Mouse (Mus musculus): ENCODE results near the gene Gzmk. TPM values are rescaled to one million over a fixed set of nuclear protein-coding genes. Genes with fewer than 3 reads are reported as not detected.

Gene Gzmk
- total RNA-seq, 1 experiment from 2014 or later: not detected

DNA sequence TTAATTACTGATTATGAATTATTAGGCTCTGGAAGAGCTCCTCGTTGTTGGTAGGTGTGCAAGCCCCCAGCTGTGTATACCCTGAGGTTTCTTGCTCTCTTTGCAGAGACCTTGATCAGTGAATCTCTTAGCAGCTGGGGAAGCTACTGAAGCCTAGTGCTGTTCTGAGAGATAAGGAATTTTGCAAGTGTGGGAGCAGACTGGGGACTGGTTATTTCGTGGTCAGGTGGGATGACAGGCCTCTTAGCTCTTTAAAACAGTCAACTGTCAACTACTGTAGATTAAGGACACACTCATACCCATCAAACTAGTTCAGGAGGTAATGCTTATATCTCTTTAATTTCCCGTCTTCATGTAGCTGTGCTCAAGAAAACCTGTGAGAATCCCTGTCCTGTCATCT, 13.3 kb downstream of the Gzmk start:
- ATAC-seq (replicated peaks in 1 of 2; ENCODE audit: insufficient read depth in 1 of 2, low FRiP score in 2 of 2, low TSS enrichment in 1 of 2, low read depth in 1 of 2, poor library complexity in 2 of 2, severe bottlenecking in 2 of 2): no peak

DNA sequence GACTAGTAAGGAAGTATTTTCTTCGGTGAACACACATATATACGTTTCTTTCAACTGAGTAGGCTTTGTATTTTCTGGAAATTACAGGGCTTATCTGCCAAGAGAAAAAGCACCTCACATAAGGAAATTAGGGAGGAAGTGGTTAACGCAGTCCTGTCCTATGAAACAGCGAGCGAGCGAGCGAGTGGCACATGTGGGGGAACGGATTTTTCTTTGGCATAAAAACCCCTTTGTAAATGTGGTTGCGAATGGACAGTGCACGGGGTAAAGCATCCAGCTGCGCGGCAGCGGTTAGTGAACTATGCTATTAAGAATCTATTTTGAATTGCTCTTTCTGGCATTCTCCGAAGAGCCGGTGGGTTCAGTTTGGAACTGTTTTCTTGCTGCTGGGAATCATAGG, 14.4 kb downstream of the Gzmk start:
- peak in 1 of 2 experiments; percentile 65; a peak in 2 of 4 replicates for ATAC-seq (replicated peaks in 1 of 2; ENCODE audit: insufficient read depth in 1 of 2, low FRiP score in 2 of 2, low TSS enrichment in 1 of 2, low read depth in 1 of 2, poor library complexity in 2 of 2, severe bottlenecking in 2 of 2)

DNA sequence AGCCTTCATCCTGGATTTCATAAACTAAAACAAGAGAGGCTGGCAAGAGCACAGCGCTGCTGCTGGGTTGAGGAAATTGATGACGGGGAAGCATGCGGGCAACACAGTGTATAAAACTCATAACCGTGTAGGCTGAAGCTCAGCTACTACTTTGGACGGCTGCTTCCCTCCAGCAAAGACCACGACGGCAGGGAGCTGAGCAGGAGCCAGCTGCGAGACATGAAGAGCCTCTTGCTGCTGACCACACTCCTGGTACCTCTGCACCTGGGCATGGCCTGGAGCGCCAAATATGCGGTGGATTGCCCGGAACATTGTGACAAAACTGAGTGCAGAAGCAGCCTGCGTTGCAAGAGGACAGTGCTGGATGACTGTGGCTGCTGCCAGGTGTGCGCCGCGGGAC, 16.1 kb downstream of the Gzmk start, which contains the start of gene Esm1:
Gene Esm1 (plus strand): TSS at position 36 of the 400 bp plus-strand sequence.
- peak; percentile 39 to 61; a peak in 2 of 4 replicates for ATAC-seq (replicated peaks in 1 of 2; ENCODE audit: insufficient read depth in 1 of 2, low FRiP score in 2 of 2, low TSS enrichment in 1 of 2, low read depth in 1 of 2, poor library complexity in 2 of 2, severe bottlenecking in 2 of 2)

DNA sequence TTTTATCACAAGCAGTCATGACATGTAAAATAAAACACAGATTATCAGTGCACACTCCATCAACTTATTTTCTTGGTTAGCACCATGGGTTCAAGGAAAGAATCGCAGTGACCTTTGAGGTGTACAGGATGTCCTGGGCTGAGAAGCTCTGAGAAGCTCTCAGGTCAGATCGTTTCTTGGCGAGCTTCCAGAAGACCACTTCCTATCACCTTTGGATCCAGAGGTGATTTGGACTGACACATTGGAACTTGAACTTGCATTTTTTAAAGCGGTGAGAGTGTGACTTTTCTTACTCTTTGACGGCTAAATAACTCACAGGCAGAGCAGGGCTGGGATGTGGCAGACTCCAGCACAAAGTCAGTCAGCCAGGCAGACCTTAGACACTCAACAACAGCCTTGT, 20.4 kb downstream of the Gzmk start:
- ATAC-seq (replicated peaks in 1 of 2; ENCODE audit: insufficient read depth in 1 of 2, low FRiP score in 2 of 2, low TSS enrichment in 1 of 2, low read depth in 1 of 2, poor library complexity in 2 of 2, severe bottlenecking in 2 of 2): no peak

DNA sequence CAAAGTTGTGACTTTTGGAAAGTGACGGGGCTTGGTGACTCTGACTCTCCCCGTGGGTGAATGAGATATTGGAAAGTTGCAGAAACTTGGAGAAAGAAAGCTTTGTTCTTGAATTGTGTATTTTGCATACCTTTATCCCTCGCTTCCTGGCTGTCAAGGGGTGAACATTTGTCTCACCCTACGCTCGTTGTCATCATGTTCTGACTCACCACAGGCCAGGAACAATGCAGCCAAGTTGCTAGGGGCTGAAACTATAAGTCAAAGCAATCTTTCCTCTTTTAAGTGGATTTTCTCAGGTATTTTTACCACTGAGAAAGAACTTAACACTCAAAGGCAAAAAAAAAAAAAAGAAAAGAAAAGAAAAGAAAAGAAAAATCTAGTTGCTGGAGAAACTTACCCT, 22.6 kb downstream of the Gzmk start:
- no peak for ATAC-seq (replicated peaks in 1 of 2; ENCODE audit: insufficient read depth in 1 of 2, low FRiP score in 2 of 2, low TSS enrichment in 1 of 2, low read depth in 1 of 2, poor library complexity in 2 of 2, severe bottlenecking in 2 of 2)

DNA sequence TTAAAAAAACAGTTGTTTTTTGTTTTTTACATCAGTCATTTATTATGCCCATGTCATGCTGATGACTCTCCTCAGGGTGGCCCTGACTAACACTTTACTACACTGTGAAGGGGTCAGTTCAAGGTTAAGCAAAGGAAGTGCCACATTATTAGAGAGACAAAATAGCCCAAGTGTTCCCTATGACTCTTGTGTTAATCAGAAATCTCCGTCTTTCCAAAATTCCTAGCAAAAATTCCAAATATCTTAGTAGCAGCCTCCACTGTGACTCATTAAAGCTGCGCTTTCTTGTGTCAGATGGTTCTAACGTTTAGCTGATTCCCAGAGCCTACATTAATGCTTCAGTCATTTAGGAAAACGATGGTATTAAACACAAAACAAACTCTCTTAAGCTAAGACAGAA, 23.5 kb downstream of the Gzmk start:
- ATAC-seq (replicated peaks in 1 of 2; ENCODE audit: insufficient read depth in 1 of 2, low FRiP score in 2 of 2, low TSS enrichment in 1 of 2, low read depth in 1 of 2, poor library complexity in 2 of 2, severe bottlenecking in 2 of 2): no peak

DNA sequence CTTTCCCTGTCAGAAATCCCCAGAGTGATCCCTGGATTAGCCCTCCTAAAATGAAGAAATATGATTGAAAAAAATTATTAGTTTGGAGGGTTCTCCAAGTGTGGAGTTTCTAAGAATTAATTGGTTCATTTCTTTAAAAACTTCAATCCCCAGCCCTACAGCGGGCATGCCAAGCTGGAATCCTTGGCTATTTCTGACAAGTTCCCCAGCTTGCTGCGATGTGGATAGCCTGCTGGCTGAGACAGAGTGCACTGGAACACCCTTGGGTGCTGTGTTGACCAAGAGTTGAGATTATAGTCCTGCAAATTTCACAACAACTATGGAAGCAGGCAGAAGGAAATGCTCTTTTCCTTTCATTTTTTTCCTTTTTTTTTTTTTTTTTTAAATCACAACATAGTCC, 24.1 kb downstream of the Gzmk start:
- no peak for ATAC-seq (replicated peaks in 1 of 2; ENCODE audit: insufficient read depth in 1 of 2, low FRiP score in 2 of 2, low TSS enrichment in 1 of 2, low read depth in 1 of 2, poor library complexity in 2 of 2, severe bottlenecking in 2 of 2)

DNA sequence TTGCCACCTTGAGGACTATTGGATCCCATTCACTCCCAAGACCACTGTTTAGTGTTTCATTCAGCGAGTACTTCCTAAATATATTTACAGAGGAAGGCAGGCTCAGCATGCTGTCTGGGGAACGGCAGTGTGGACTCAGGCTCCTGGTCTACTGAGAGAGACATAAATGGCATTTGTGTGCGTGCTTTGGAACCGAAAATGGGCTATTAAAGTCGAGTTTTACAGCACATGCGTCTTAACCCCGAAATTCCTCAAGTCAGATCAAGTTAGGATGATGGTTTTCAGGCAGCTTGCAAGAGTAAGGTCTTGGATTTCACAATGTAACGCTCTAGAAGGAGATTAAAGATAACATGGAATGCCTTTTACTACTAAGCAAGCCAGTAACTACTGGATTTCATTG, 25.0 kb downstream of the Gzmk start:
- ATAC-seq (replicated peaks in 1 of 2; ENCODE audit: insufficient read depth in 1 of 2, low FRiP score in 2 of 2, low TSS enrichment in 1 of 2, low read depth in 1 of 2, poor library complexity in 2 of 2, severe bottlenecking in 2 of 2): no peak

DNA sequence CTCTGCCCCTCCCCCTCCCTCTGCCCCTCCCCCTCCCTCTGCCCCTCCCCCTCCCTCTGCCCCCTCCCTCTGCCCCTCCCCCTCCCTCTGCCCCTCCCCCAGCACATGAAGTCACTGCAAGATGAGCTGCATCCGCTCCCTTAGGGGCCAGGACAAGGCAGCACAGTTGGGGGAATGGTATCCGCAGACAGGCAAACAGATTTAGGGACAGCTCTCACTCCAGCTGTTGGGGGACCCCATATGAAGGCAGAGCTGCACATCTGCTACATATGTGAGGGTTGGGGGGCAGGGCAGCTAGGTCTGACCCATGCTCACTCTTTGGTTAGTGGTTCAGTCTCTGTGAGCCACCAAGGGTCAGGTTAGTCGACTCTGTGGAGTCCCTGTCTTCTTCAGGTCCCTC, 26.4 kb downstream of the Gzmk start:
- no peak for ATAC-seq (replicated peaks in 1 of 2; ENCODE audit: insufficient read depth in 1 of 2, low FRiP score in 2 of 2, low TSS enrichment in 1 of 2, low read depth in 1 of 2, poor library complexity in 2 of 2, severe bottlenecking in 2 of 2)

DNA sequence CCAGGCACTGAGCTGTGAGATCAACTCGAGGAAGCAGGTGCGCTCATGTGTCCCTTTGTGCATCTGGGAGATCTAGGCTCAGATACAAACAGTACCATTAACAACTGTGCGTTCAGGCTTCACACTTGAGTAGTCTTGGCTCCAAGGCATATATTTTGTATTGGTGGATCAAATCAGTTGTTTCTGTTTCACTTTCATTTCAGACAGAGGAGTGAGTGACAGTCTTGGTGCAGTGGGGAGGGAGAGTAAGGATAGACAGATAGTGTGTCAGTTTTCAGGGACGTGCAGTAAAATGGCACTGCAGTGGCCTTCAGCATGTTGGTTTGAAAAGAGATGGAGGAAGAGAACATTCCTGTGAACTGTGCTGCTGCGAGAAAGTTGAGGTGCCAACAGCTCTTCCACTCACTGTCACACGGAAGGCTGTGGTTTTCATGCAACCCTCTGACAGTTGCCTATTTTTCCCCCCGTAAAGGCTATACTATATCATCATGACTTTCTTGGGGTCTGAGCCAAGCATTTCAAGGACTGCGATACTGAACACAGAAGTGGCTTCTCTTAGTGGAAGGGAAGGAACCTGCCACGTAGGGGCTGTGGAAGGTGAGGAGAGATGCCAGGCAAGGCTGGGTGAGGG, 27.7 kb downstream of the Gzmk start:
- peak; percentile 75 to 80 for ATAC-seq (replicated peaks in 1 of 2; ENCODE audit: insufficient read depth in 1 of 2, low FRiP score in 2 of 2, low TSS enrichment in 1 of 2, low read depth in 1 of 2, poor library complexity in 2 of 2, severe bottlenecking in 2 of 2)

DNA sequence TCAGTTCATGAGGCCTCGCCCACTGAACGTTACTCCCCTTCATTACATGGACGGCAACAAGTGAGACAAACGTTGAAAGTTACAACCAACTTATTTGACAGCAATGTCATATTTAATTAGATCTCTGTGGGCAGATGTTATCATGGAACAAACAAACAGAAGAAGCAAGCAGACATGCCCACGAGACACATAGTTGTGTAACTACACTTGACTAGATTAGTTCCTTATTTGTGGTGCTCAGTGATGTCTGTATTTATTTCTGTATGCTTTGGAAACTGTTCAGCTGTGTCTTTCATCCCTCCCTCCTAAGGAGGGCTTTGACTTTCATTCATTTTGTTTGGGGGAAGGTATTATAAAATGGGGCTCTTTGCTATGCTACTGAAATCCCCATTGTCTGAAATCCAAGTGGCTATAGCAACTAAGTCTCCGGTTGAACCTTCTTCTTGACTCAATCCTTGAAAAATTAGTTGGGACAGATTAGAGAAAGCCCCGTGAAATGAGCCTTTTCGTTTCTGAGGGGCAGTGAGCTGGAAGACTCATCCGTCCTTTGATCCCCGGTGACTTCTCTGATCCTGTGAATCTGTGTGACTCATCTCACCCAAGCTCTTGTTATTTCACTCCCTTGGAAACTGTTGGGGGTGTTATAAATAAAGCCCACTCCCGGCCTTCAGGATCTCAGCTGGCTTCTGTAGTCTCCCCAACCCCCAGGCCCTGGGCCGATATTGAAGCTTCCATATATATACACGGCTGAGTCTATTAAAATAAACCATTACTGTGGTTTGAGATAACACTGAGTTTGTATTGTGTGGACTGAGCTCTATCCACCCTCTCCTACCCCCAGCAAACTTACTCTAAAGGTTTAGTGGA, 28.7 kb downstream of the Gzmk start:
- ATAC-seq (replicated peaks in 1 of 2; ENCODE audit: insufficient read depth in 1 of 2, low FRiP score in 2 of 2, low TSS enrichment in 1 of 2, low read depth in 1 of 2, poor library complexity in 2 of 2, severe bottlenecking in 2 of 2): no peak; a peak in 1 of 4 replicates

DNA sequence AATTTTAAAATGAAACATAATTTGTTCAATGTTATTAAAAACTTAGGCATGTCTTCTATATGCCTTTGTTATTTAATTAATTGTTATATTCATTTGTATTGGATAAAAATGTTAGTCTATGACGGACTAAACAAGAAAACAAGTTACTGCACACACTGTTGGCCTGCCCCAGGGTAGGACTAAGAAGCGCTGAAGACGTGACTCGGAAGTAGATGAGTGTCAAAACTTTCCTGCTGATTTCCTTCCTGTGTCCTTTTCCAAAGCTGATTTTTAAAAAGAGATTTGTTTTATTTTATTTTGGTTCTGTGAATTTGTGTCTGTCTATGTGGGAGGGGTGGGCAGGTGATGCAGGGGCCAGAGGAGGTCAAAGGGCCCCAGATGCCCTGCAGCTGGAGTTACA, 42.0 kb downstream of the Gzmk start:
- ATAC-seq (replicated peaks in 1 of 2; ENCODE audit: insufficient read depth in 1 of 2, low FRiP score in 2 of 2, low TSS enrichment in 1 of 2, low read depth in 1 of 2, poor library complexity in 2 of 2, severe bottlenecking in 2 of 2): no peak

DNA sequence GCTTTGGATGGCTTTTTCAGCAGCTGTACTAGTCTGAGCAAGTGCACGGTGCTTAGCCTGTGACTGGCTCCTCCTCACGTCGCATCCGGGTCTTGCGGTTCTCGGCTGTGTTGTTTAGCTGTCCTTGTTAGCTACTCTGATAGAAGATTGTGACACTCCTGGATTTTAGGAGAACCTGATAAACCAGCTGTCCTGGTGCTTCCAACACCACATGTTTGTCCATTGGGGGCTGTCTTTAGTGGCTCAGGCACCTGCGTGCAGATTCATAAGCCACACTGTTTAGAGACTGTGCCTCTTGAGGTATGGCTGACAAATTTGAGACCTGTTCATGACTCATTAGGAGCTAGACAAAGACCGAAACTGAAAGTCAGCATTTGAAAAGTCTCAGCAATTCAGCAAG, 42.4 kb downstream of the Gzmk start:
- no peak for ATAC-seq (replicated peaks in 1 of 2; ENCODE audit: insufficient read depth in 1 of 2, low FRiP score in 2 of 2, low TSS enrichment in 1 of 2, low read depth in 1 of 2, poor library complexity in 2 of 2, severe bottlenecking in 2 of 2)

DNA sequence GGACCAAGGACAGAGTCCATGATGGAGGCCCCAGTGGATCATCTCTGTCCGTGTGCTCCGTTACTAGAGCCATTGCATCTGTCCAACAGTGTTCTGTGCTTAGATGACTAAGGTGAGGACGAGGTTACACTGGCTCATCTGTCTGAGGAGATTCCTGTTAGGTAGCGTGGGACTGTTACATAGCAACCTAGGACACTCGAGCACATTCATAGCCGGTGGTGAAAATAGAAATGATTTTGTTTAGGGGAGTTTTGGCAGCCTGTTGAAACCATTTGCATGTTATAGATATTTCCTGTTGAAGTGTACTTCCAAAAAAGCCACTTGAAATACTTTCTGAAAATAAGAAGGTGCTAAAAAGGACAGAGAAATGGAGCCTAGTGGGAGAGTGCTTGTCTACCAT, 51.5 kb downstream of the Gzmk start:
- ATAC-seq (replicated peaks in 1 of 2; ENCODE audit: insufficient read depth in 1 of 2, low FRiP score in 2 of 2, low TSS enrichment in 1 of 2, low read depth in 1 of 2, poor library complexity in 2 of 2, severe bottlenecking in 2 of 2): no peak

DNA sequence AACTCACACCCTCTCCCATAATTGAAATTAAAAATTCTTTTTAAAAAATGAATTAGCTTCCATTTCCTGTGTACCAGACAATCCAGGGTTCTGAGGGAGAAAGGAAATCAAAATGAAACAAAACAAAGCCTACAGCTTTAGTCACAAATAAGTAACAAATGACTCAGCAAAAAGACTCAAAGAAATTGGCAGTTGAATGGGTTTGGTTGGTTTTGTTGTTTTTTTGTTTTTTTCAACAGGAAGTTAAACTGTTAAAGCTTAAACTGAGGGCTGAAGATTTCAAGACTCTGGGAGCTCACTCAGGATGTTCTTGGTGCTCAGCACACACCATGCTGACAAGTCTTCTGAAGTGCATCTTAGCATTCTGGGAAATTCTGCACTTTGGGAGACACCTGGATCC, 55.5 kb downstream of the Gzmk start:
- ATAC-seq (replicated peaks in 1 of 2; ENCODE audit: insufficient read depth in 1 of 2, low FRiP score in 2 of 2, low TSS enrichment in 1 of 2, low read depth in 1 of 2, poor library complexity in 2 of 2, severe bottlenecking in 2 of 2): peak; percentile 19 to 42; a peak in 3 of 4 replicates

DNA sequence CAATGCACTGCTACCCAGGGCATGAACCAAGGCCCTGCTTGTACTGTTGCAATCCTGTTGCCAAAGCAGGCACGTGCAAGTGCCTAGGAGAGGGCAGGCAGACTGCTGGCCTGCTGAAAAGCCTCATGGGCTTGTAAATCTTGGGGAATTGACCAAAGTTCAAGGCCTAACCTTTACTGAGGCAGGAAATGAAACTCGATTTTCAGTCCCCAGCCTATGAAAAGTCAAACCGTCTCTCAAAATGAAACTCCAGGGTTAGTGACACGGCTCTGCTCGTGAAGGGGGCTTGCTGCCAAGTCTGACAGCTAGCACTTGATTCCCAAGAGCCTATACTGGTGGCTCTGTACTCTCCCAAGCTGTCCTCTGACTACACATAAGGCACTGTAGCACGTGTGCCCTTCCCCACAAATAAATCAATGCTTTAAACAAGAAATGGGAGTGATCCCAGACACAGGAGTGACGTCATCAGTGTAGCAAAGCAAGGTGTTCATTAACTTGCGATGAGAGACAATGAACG, 57.6 kb downstream of the Gzmk start:
- ATAC-seq (replicated peaks in 1 of 2; ENCODE audit: insufficient read depth in 1 of 2, low FRiP score in 2 of 2, low TSS enrichment in 1 of 2, low read depth in 1 of 2, poor library complexity in 2 of 2, severe bottlenecking in 2 of 2): no peak

DNA sequence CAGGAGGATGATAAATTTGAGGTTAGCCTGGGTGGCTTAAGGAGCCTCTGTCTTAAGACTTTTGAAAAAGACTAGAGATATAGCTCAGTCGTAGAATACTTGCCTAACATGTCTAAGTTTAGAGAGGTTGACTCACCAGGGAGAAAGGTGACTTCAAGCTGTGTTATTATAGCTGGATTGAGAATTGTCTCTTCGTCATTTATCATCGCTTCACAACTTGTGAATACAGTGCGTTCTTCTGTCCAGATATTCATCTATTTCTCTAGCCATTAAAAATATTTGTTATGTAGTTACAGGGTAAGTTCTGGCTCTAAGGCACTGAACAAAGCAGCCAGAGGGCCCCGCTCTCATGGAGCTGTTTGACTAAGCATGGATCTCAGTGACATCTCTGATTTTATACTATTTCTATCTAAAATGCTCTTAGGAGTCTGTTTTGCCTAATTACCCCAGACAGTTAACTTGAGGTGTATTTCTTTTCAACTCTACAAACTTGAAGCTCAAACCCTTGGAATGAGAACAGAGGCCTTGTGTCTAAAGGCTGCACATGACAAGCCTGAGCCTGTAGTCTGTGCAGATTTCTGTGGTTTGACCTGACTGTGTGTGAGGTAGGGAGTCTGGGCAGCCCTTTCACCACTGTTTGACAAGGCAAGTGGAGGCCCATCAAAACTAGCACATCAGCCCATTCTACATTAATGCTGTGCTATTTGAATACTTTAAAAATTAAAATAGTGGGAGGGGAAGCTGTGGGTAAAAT, 61.3 kb downstream of the Gzmk start:
- ATAC-seq (replicated peaks in 1 of 2; ENCODE audit: insufficient read depth in 1 of 2, low FRiP score in 2 of 2, low TSS enrichment in 1 of 2, low read depth in 1 of 2, poor library complexity in 2 of 2, severe bottlenecking in 2 of 2): no peak

DNA sequence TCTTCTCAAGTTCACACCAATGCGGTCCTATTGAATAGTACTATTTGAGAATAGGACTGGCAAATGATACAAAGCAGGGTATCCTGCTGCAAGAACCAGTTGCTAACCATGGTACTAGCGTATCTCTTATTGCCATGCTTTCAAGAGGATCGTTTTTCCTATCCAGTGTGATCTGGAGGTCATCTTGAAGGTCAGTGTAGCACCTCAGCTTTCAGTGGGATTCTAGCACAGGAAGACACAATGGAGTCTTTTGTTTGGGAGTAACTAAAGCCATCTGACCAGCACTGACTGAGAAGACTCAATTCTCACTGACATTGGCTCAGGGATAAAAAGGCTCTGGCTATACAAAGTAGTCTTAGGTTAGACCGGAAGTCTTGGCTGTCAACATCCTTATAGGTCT, 74.2 kb downstream of the Gzmk start:
- no peak for ATAC-seq (replicated peaks in 1 of 2; ENCODE audit: insufficient read depth in 1 of 2, low FRiP score in 2 of 2, low TSS enrichment in 1 of 2, low read depth in 1 of 2, poor library complexity in 2 of 2, severe bottlenecking in 2 of 2)

All from hematopoietic stem cell, adult 5-6 weeks (primary cell).